Mouse (Mus musculus) cerebellum, adult 2 months (tissue): ENCODE data around the gene Serpina3k.
"Not testable (repeated sequence)": the region's sequence is repeated elsewhere in the genome, so short reads cannot be mapped to it uniquely, and the experiment has no call there.

Experiments used
- CTCF ChIP-seq: fragments of 200-500 bp; IDR thresholded peaks from 2 replicates; pipeline ENCODE4 v1.5.1; 2011; ENCODE audit warnings: low read depth, mild to moderate bottlenecking, control low read depth, low read length, moderate library complexity, borderline replicate concordance; ENCODE audit not compliant: insufficient read depth
- POLR2A ChIP-seq: fragments of 200-500 bp; IDR thresholded peaks from 2 replicates; pipeline ENCODE4 v1.6.1; 2011; ENCODE audit warnings: low read length, control low read depth, borderline replicate concordance; ENCODE audit not compliant: insufficient read depth

DNA sequence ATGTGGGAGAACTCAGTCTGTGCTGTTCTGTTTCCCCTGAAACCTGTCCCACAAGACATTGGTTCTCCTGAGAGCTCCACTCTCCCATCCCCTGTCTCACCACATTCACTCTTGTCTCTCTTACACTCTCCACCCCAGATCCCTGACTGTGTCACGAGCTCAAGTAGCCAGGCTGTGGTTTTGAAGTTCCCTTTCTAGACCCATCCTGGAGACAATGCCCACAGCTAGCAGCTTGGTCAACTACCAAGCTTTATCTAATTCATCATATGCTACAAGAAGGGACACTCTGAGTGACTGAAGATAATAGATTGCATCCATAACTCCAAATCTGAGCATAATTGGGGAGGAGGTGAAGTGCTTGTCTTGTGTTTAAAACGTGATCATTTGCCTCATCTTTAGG lies 52.8 kb downstream of the Serpina3k start:
- not testable (repeated sequence) for TF ChIP-seq POLR2A, CTCF
